Mouse (Mus musculus) hindbrain, postnatal 0 days (tissue): ENCODE data around the gene Actbl2. TPM values are rescaled to one million over a fixed set of nuclear protein-coding genes. Genes with fewer than 3 reads are reported as not detected.

Source experiments
- ATAC-seq: fragments of 200-750 bp; cut with Nextera tagmentation; 2 replicates; pipeline ENCODE4 v1.8.0; 2017; ENCODE audit warnings: mild to moderate bottlenecking, moderate TSS enrichment, moderate library complexity
- DNase-seq: peaks from one replicate; pipeline ENCODE4 v3.0.0-alpha.2; 2015; ENCODE audit warnings: low spot score
- H3K27ac ChIP-seq: fragments of 300-500 bp; sonication (generic); 2 replicates; pipeline ENCODE4 v1.5.1; 2014; ENCODE audit warnings: mild to moderate bottlenecking
- H3K27me3 ChIP-seq: fragments of 300-500 bp; sonication (generic); 2 replicates; pipeline ENCODE4 v1.6.1; 2014; ENCODE audit warnings: low read length, mixed read lengths; ENCODE audit not compliant: insufficient read depth
- H3K36me3 ChIP-seq: fragments of 300-500 bp; sonication (generic); 2 replicates; pipeline ENCODE4 v1.6.1; 2014; ENCODE audit warnings: low read length, mixed read lengths; ENCODE audit not compliant: insufficient read depth
- H3K4me1 ChIP-seq: fragments of 300-500 bp; sonication (generic); 2 replicates; pipeline ENCODE4 v1.6.1; 2014; ENCODE audit warnings: antibody characterized with exemption, low read length, mixed read lengths; ENCODE audit not compliant: insufficient read depth
- H3K4me2 ChIP-seq: fragments of 300-500 bp; sonication (generic); 2 replicates; pipeline ENCODE4 v1.6.1; 2014; ENCODE audit warnings: low read depth, mild to moderate bottlenecking, low read length, moderate library complexity, mixed read lengths
- H3K4me3 ChIP-seq: fragments of 300-500 bp; sonication (generic); 2 replicates; pipeline ENCODE4 v1.5.1; 2014; ENCODE audit warnings: low read length
- H3K9ac ChIP-seq: fragments of 300-500 bp; sonication (generic); replicated peaks from 2 replicates; pipeline ENCODE4 v1.6.1; 2014; ENCODE audit warnings: mild to moderate bottlenecking, low read length, moderate library complexity, mixed read lengths
- H3K9me3 ChIP-seq: fragments of 300-500 bp; sonication (generic); 2 replicates; pipeline ENCODE4 v1.6.1; 2016; ENCODE audit warnings: low read length, mixed read lengths
- CTCF ChIP-seq: IDR thresholded peaks from 2 replicates; pipeline ENCODE4 v1.5.1; 2016; ENCODE audit warnings: antibody characterized with exemption, control low read depth, low read depth
- WGBS: fragments of 180-500 bp; shearing (Covaris S2); extraction: QIAGEN DNeasy Blood & Tissue Kit; methylation state at CpG from one replicate; pipeline ENCODE4 v1.1.7; 2014; 5-methylcytosine and 5-hydroxymethylcytosine counted together
- polyA plus RNA-seq: library from polyadenylated mRNA; unstranded; fragments of >200 nt; fragmentation: Nextera tagmentation; extraction: Ambion mirVana; gene quantifications from 2 replicates; pipeline ENCODE4 v1.2.1, GENCODE M21; 2015
- total RNA-seq: library from RNA; depleted of rRNA; stranded (reverse); fragments of >200 nt; gene quantifications from 2 replicates; pipeline ENCODE4 v1.2.3, GENCODE M21; 2014

Gene Actbl2
- total and polyA plus RNA-seq, 2 experiments from 2014 or later = 0.05 TPM; not detected in 1

DNA sequence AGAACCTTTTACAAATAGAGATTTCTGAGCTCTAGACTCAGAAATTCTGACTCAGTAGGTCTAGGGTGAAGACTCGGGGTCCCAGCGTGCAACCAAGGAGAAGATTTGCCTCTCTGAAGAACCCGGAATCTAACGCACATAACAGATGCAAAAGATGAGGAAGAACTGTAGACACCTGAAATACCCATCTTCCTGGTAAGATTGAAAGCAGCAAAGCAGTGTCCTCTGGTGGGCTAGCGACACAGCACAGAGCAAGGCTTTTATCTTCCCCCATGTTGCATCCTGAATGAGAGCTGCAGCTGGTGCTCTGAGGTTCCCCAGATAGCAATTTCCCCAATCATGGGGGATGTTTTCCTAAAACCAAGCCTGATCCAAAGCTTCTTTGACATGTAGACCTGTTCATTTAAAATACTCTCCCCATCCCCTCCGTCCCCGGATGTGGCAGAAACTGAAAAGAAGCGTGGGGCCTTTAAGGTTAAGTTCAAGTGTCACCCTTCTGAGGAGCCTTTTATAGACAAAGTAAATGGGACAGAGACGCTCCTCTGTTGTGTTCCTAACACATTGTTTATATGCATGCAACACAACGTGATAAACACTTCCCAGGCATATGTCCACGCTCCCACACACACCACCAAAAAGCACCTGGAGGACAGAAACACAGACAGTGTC is 3.7 kb downstream of the Actbl2 start:
- ATAC-seq (no peak), DNase-seq (no peak)
- Histone ChIP-seq H3K9me3 (no peaks in the 10 kb centered on the region), H3K9ac (no peak overlapping the region), H3K36me3 (no peaks in the 10 kb centered on the region), H3K4me2 (no peak overlapping the region), H3K4me1 (no peaks in the 10 kb centered on the region), H3K4me3 (no peak overlapping the region), H3K27ac (no peak overlapping the region), H3K27me3 (no peaks in the 10 kb centered on the region)
- 77% methylated on average over 11 of the region's 11 CpGs for WGBS
- TF ChIP-seq CTCF = no peak

- WGBS = 33% methylated on average over 6 of the region's 6 CpGs
Observed at GRCm38 (mm10) chr13:111259093-111259491, 4.3 kb downstream of the Actbl2 start.

GRCm38 (mm10) chr13:111259711-111260110 is 4.9 kb downstream of the Actbl2 start:
- no peak for ATAC-seq
- Histone ChIP-seq H3K27me3 (no peaks in the 10 kb centered on the region), H3K4me3 (no peak overlapping the region), H3K9ac (no peak overlapping the region), H3K36me3 (no peaks in the 10 kb centered on the region), H3K9me3 (no peaks in the 10 kb centered on the region), H3K27ac (no peak overlapping the region), H3K4me1 (no peaks in the 10 kb centered on the region), H3K4me2 (no peak overlapping the region)
- 85% methylated on average over 7 of the region's 7 CpGs for WGBS
- TF ChIP-seq CTCF = no peak
- DNase-seq = no peak

More at GRCm38 (mm10) chr13:111259093-111259491, 4.3 kb downstream of the Actbl2 start:
- DNase-seq (no peak), ATAC-seq (no peak)
- H3K4me1 ChIP-seq = no peaks in the 10 kb centered on the region
- no peaks in the 10 kb centered on the region for H3K27me3 ChIP-seq
- H3K4me3 ChIP-seq = no peak overlapping the region
- H3K36me3 ChIP-seq = no peaks in the 10 kb centered on the region
- no peaks in the 10 kb centered on the region for H3K9me3 ChIP-seq
- no peak for TF ChIP-seq CTCF
- no peak overlapping the region for H3K4me2 ChIP-seq
- no peak overlapping the region for H3K27ac ChIP-seq
- H3K9ac ChIP-seq = no peak overlapping the region

DNA sequence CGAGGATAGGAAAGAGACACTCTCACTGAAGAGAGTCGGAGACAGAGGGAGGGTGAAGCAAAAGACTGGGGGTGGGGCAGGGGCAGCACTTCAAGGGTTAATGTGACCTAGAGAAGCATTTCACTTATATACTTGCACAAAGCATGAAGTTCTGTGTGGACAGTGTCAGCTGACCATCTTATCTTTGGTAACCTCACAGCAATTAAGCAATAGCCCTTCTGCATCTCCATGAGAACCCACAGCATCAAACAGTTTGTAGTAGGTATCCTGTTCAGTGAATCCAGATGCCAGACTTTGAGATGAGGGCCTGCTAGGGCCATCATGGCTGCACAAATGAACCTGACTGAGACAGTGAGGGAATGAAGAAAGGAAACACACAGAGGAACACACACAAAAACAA is 8.4 kb downstream of the Actbl2 start:
- Histone ChIP-seq H3K27ac (no peak overlapping the region), H3K9me3 (no peaks in the 10 kb centered on the region), H3K4me3 (no peak overlapping the region), H3K4me1 (no peaks in the 10 kb centered on the region), H3K36me3 (no peaks in the 10 kb centered on the region), H3K9ac (no peak overlapping the region), H3K27me3 (no peaks in the 10 kb centered on the region), H3K4me2 (no peak overlapping the region)
- no peak for DNase-seq
- WGBS = 86% methylated on average over 2 of the region's 2 CpGs
- TF ChIP-seq CTCF = no peak
- ATAC-seq = no peak

DNA sequence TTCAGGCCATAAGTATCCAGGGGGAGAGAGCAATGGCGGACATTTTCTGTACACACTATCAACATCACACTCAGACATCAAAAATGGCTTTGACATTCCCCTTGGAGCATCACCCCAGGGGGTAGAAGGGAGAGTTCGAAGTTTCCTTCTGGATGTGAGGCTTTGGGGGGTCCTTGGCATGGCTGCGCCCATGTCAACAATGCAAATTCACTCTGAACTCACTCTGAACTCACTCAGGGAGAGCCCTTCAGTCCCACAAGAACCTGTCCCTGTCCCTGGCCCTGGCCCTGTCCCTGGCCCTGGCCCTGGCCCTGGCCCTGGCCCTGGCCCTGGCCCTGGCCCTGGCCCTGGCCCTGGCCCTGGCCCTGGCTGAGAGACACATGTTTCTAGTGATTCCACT is 8.9 kb downstream of the Actbl2 start:
- 75% methylated on average over 3 of the region's 3 CpGs for whole genome bisulfite sequencing
- no peaks in the 10 kb centered on the region for H3K9me3 ChIP-seq
- ATAC-seq = no peak

GRCm38 (mm10) chr13:111265231-111266000 is 10.6 kb downstream of the Actbl2 start:
- H3K36me3 ChIP-seq = no peaks in the 10 kb centered on the region
- H3K4me2 ChIP-seq = no peak overlapping the region
- H3K9me3 ChIP-seq = no peaks in the 10 kb centered on the region
- WGBS = 70% methylated on average over 4 of the region's 4 CpGs
- ATAC-seq (no peak), DNase-seq (no peak)
- no peak overlapping the region for H3K4me3 ChIP-seq
- H3K4me1 ChIP-seq = no peaks in the 10 kb centered on the region
- no peaks in the 10 kb centered on the region for H3K27me3 ChIP-seq
- H3K27ac ChIP-seq = no peak overlapping the region
- no peak overlapping the region for H3K9ac ChIP-seq
- no peak for TF ChIP-seq CTCF

More for the DNA sequence above, 8.9 kb downstream of the Actbl2 start:
- Histone ChIP-seq H3K9ac (no peak overlapping the region), H3K36me3 (no peaks in the 10 kb centered on the region), H3K27me3 (no peaks in the 10 kb centered on the region), H3K4me1 (no peaks in the 10 kb centered on the region), H3K4me3 (no peak overlapping the region), H3K4me2 (no peak overlapping the region), H3K27ac (no peak overlapping the region)
- TF ChIP-seq CTCF = no peak
- no peak for DNase-seq

- H3K4me1 ChIP-seq = no peaks in the 10 kb centered on the region
- H3K4me3 ChIP-seq = no peak overlapping the region
- no peaks in the 10 kb centered on the region for H3K27me3 ChIP-seq
- no peak overlapping the region for H3K4me2 ChIP-seq
- no peaks in the 10 kb centered on the region for H3K9me3 ChIP-seq
- DNase-seq (no peak), ATAC-seq (no peak)
- no peaks in the 10 kb centered on the region for H3K36me3 ChIP-seq
- H3K9ac ChIP-seq = no peak overlapping the region
- TF ChIP-seq CTCF = no peak
- WGBS = 71% methylated on average over 5 of the region's 5 CpGs
- no peak overlapping the region for H3K27ac ChIP-seq
Observed at GRCm38 (mm10) chr13:111266855-111267254, 12.0 kb downstream of the Actbl2 start.
